Mouse (Mus musculus): ENCODE measurements around the gene Gclm. TPM values are rescaled to one million over a fixed set of nuclear protein-coding genes. Genes with fewer than 3 reads are reported as not detected.

Gclm gene
- polyA plus RNA-seq, 1 experiment from 2014 or later, result 51.2 TPM

GRCm38 (mm10) chr3:122205753-122206152 is 39.6 kb upstream of the Gclm start:
- 87% methylated on average over 6 of the region's 6 CpGs for WGBS
- Histone ChIP-seq H3K9me3 (ENCODE audit: control insufficient read depth, low read length) (no peaks in the 10 kb centered on the region), H3K4me2 (ENCODE audit: low read length) (no peak overlapping the region), H3K9ac (replicated peaks; ENCODE audit: low read depth, low read length) (no peak overlapping the region), H3K36me3 (ENCODE audit: control insufficient read depth, insufficient read depth) (no peaks in the 10 kb centered on the region), H3K27ac (ENCODE audit: low read length) (no peak overlapping the region), H3K4me1 (replicated peaks; ENCODE audit: control insufficient read depth, insufficient read depth, low read length) (no peaks in the 10 kb centered on the region), H3K27me3 (replicated peaks; ENCODE audit: control insufficient read depth, insufficient read depth, low read length) (no peaks in the 10 kb centered on the region), H3K4me3 (replicated peaks; ENCODE audit: low read length) (no peak overlapping the region)
- ATAC-seq, result no peak

DNA sequence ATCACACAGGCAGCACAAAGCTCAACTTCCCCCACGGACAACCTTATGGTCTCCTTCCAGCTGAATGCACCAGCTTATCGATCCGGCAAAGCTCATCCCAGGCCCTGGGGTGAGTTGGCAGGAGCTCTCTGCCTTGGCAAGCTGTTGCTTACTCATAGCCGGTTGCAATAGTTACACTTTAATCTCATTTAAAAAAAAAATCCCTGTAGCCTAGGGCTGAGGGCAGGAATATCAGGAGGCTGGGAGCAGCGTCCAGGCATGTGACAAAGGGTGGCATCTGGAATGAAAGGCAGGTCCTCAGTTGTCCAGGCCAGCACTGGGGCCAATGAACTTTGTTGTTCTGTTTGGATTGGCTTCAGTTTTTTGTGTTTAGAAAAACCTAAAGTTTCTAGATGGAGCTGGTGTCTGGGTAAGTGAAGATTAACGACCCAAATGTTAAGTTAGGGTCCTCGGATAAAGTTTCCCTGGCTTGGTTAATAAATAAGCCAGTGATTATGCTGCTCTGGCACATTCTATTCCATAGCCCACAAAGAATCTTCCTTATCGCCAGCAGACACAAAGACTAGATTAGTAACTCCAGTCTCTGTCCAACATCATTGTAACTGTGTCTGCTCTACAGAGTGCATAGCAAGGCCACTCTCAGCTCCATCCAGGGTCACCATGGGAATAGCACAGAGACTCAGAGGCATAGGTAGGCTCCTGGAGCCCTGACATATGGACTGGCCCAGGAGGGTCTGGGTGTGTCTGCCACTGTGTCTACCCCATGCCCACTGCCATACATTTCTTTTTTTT is 38.9 kb upstream of the Gclm start:
- H3K27ac ChIP-seq (ENCODE audit: low read length), result no peak overlapping the region
- H3K4me3 ChIP-seq (replicated peaks; ENCODE audit: low read length), result no peak overlapping the region
- no peaks in the 10 kb centered on the region for H3K9me3 ChIP-seq (ENCODE audit: control insufficient read depth, low read length)
- no peaks in the 10 kb centered on the region for H3K27me3 ChIP-seq (replicated peaks; ENCODE audit: control insufficient read depth, insufficient read depth, low read length)
- H3K36me3 ChIP-seq (ENCODE audit: control insufficient read depth, insufficient read depth), result no peaks in the 10 kb centered on the region
- H3K9ac ChIP-seq (replicated peaks; ENCODE audit: low read depth, low read length), result no peak overlapping the region
- no peak overlapping the region for H3K4me2 ChIP-seq (ENCODE audit: low read length)
- H3K4me1 ChIP-seq (replicated peaks; ENCODE audit: control insufficient read depth, insufficient read depth, low read length), result no peaks in the 10 kb centered on the region
- 40% methylated on average over 8 of the region's 8 CpGs for WGBS
- ATAC-seq, result no peak; the same call in 1 of the 2 replicates

GRCm38 (mm10) chr3:122207766-122208165 is 37.6 kb upstream of the Gclm start:
- Histone ChIP-seq H3K4me1 (replicated peaks; ENCODE audit: control insufficient read depth, insufficient read depth, low read length) (no peaks in the 10 kb centered on the region), H3K9ac (replicated peaks; ENCODE audit: low read depth, low read length) (no peak overlapping the region), H3K4me3 (replicated peaks; ENCODE audit: low read length) (no peak overlapping the region), H3K36me3 (ENCODE audit: control insufficient read depth, insufficient read depth) (no peaks in the 10 kb centered on the region), H3K27me3 (replicated peaks; ENCODE audit: control insufficient read depth, insufficient read depth, low read length) (no peaks in the 10 kb centered on the region), H3K27ac (ENCODE audit: low read length) (no peak overlapping the region), H3K9me3 (ENCODE audit: control insufficient read depth, low read length) (no peaks in the 10 kb centered on the region), H3K4me2 (ENCODE audit: low read length) (no peak overlapping the region)
- WGBS, result 92% methylated on average over 6 of the region's 6 CpGs
- no peak for ATAC-seq

DNA sequence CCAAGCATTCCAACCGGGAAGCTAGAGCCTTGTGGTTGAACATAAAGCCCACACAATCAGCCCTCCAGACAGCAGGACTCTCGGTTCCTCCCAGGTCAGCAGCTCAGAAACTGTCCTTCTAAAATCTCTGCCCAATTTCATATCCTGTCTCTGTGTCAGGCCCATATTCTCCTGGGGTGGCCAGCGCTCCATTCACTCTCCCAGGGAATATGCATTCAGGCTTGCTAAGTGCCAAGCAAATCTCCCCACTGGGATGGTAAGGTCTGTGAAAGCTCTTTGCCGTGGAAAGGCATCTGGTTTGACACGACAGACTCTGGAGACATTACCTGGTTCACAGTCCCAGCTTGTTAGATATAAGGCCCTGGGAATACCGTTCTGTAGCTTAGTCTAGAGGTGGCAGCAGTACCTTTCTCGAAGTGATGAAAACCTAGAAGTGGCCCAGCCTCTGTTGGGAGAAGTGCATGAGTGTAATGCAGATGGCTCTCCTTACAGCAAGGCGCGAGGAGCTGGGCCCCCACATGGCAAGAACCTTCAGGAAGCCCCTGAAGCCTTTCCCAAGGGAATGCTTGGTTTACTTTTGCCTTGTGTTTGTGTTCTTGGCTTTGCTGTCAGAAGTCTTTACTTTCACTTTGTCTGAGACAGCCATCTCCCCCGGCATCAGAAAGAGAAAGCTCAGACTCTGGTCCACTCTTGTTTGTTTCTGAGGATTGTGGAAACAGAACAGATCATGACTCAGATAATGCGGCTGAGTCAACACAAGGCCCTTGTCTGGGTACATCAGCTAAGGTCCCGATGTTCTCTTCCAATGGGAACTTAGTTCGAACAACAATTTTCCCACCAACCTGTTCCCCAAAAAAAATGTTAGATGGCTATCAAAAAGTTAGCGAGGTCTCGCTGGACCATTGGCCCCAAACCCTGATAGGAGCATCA is 36.8 kb upstream of the Gclm start:
- 87% methylated on average over 15 of the region's 15 CpGs for WGBS
- ATAC-seq, result no peak
- Histone ChIP-seq H3K27me3 (replicated peaks; ENCODE audit: control insufficient read depth, insufficient read depth, low read length) (no peaks in the 10 kb centered on the region), H3K4me1 (replicated peaks; ENCODE audit: control insufficient read depth, insufficient read depth, low read length) (no peaks in the 10 kb centered on the region), H3K9ac (replicated peaks; ENCODE audit: low read depth, low read length) (no peak overlapping the region), H3K4me3 (replicated peaks; ENCODE audit: low read length) (no peak overlapping the region), H3K4me2 (ENCODE audit: low read length) (no peak overlapping the region), H3K27ac (ENCODE audit: low read length) (no peak overlapping the region), H3K9me3 (ENCODE audit: control insufficient read depth, low read length) (no peaks in the 10 kb centered on the region), H3K36me3 (ENCODE audit: control insufficient read depth, insufficient read depth) (no peaks in the 10 kb centered on the region)

GRCm38 (mm10) chr3:122209511-122209910 is 35.8 kb upstream of the Gclm start:
- Histone ChIP-seq H3K4me2 (ENCODE audit: low read length) (no peak overlapping the region), H3K9ac (replicated peaks; ENCODE audit: low read depth, low read length) (no peak overlapping the region), H3K27me3 (replicated peaks; ENCODE audit: control insufficient read depth, insufficient read depth, low read length) (no peaks in the 10 kb centered on the region), H3K4me1 (replicated peaks; ENCODE audit: control insufficient read depth, insufficient read depth, low read length) (no peaks in the 10 kb centered on the region), H3K4me3 (replicated peaks; ENCODE audit: low read length) (no peak overlapping the region), H3K36me3 (ENCODE audit: control insufficient read depth, insufficient read depth) (no peaks in the 10 kb centered on the region), H3K9me3 (ENCODE audit: control insufficient read depth, low read length) (no peaks in the 10 kb centered on the region), H3K27ac (ENCODE audit: low read length) (no peak overlapping the region)
- ATAC-seq, result no peak
- WGBS, result 93% methylated on average over 11 of the region's 11 CpGs

DNA sequence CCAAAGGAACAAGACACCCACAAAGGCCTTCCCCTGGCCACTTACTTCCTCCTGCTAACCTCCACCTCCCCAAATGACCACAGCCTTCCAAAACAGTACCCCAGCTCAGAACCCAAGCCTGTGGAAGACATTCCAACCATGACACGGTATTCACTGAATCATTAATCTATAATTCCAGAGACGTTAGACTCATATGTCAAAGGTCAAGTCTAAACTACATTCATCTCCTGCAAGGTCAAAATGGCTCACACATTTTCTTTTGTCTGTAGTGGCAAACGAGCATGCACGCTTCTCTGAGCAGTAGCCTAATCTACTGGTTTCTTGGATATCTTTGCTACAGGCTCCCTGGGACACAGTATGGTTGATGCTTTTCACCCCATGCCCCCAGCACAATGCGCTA is 34.9 kb upstream of the Gclm start:
- Histone ChIP-seq H3K4me1 (replicated peaks; ENCODE audit: control insufficient read depth, insufficient read depth, low read length) (no peaks in the 10 kb centered on the region), H3K4me3 (replicated peaks; ENCODE audit: low read length) (no peak overlapping the region), H3K27ac (ENCODE audit: low read length) (no peak overlapping the region), H3K4me2 (ENCODE audit: low read length) (no peak overlapping the region), H3K9ac (replicated peaks; ENCODE audit: low read depth, low read length) (no peak overlapping the region), H3K27me3 (replicated peaks; ENCODE audit: control insufficient read depth, insufficient read depth, low read length) (no peaks in the 10 kb centered on the region), H3K36me3 (ENCODE audit: control insufficient read depth, insufficient read depth) (no peaks in the 10 kb centered on the region), H3K9me3 (ENCODE audit: control insufficient read depth, low read length) (no peaks in the 10 kb centered on the region)
- 56% methylated on average over 5 of the region's 5 CpGs for WGBS
- no peak for ATAC-seq

DNA sequence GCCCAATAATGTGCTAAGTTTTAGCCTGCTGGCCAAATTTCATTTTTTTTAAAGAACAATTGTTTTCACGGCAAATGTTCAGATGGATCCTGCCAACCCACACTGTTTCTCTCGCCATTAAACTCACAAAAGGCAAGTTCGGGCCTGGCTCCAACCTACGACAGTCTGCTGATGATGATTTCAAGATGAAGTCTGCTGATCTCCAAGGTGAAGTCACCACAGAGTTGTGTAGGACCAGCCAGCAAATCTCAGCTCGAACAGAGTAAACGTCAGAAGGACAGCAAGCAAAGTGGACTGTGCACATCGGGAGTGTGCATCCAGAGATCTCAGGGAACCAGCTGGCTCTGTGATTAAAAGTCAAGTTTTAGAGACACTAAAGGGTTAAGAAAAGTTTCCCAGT is 34.5 kb upstream of the Gclm start:
- Histone ChIP-seq H3K4me2 (ENCODE audit: low read length) (no peak overlapping the region), H3K9ac (replicated peaks; ENCODE audit: low read depth, low read length) (no peak overlapping the region), H3K4me3 (replicated peaks; ENCODE audit: low read length) (no peak overlapping the region), H3K27me3 (replicated peaks; ENCODE audit: control insufficient read depth, insufficient read depth, low read length) (no peaks in the 10 kb centered on the region), H3K36me3 (ENCODE audit: control insufficient read depth, insufficient read depth) (no peaks in the 10 kb centered on the region), H3K27ac (ENCODE audit: low read length) (no peak overlapping the region), H3K9me3 (ENCODE audit: control insufficient read depth, low read length) (no peaks in the 10 kb centered on the region), H3K4me1 (replicated peaks; ENCODE audit: control insufficient read depth, insufficient read depth, low read length) (no peaks in the 10 kb centered on the region)
- WGBS, result 78% methylated on average over 7 of the region's 7 CpGs
- ATAC-seq, result no peak

- Histone ChIP-seq H3K36me3 (ENCODE audit: control insufficient read depth, insufficient read depth) (no peaks in the 10 kb centered on the region), H3K9ac (replicated peaks; ENCODE audit: low read depth, low read length) (no peak overlapping the region), H3K4me1 (replicated peaks; ENCODE audit: control insufficient read depth, insufficient read depth, low read length) (no peaks in the 10 kb centered on the region), H3K4me3 (replicated peaks; ENCODE audit: low read length) (no peak overlapping the region), H3K4me2 (ENCODE audit: low read length) (no peak overlapping the region), H3K27me3 (replicated peaks; ENCODE audit: control insufficient read depth, insufficient read depth, low read length) (no peaks in the 10 kb centered on the region), H3K27ac (ENCODE audit: low read length) (no peak overlapping the region), H3K9me3 (ENCODE audit: control insufficient read depth, low read length) (no peaks in the 10 kb centered on the region)
- WGBS, result 79% methylated on average over 13 of the region's 13 CpGs
- ATAC-seq, result no peak
Observed at GRCm38 (mm10) chr3:122211446-122212125, 33.8 kb upstream of the Gclm start.
